Mouse (Mus musculus) cortical plate, adult 2 months (tissue): ENCODE results near the gene Gm21976. TPM values are rescaled to one million over a fixed set of nuclear protein-coding genes. Genes with fewer than 3 reads are reported as not detected.

ENCODE experiments used
- H3K27ac ChIP-seq: fragments of 200-500 bp; 2 replicates; pipeline ENCODE4 v1.5.1; 2012; ENCODE audit warnings: low read length, control low read depth, inconsistent platforms; ENCODE audit not compliant: insufficient read depth
- H3K4me1 ChIP-seq: fragments of 200-500 bp; 2 replicates; pipeline ENCODE4 v1.6.1; 2011; ENCODE audit warnings: low read length; ENCODE audit not compliant: control insufficient read depth, insufficient read depth
- H3K4me3 ChIP-seq: fragments of 200-500 bp; 2 replicates; pipeline ENCODE4 v1.5.1; 2011; ENCODE audit warnings: mild to moderate bottlenecking, low read length, control low read depth; ENCODE audit not compliant: insufficient read depth
- CTCF ChIP-seq: fragments of 200-500 bp; IDR thresholded peaks from 2 replicates; pipeline ENCODE4 v1.5.1; 2011; ENCODE audit warnings: mild to moderate bottlenecking, control low read depth, low read length; ENCODE audit not compliant: insufficient read depth; ENCODE audit errors: extremely low read depth
- POLR2A ChIP-seq: fragments of 200-500 bp; IDR thresholded peaks from 2 replicates; pipeline ENCODE4 v1.6.1; 2011; ENCODE audit warnings: mild to moderate bottlenecking, low read length, control low read depth; ENCODE audit not compliant: insufficient read depth; ENCODE audit errors: extremely low read depth
- polyA plus RNA-seq: library from polyadenylated mRNA; depleted of rRNA; stranded (reverse); fragments of >200 nt; gene quantifications from 2 replicates; pipeline ENCODE4 v1.2.3, GENCODE M21; 2012; rRNA removed

Gene Gm21976
- polyA plus RNA-seq = not detected in 2 replicates

GRCm38 (mm10) chr13:98279686-98280085 is at the start of gene Gm21976:
Gene Gm21976, plus strand, starts transcription at chr13:98279887.
- TF ChIP-seq POLR2A = no peak
- Histone ChIP-seq H3K4me1 (no peaks in the 10 kb centered on the region), H3K4me3 (no peak within 1 kb of the TSS), H3K27ac (no peak within 1 kb of the TSS)

GRCm38 (mm10) chr13:98230511-98230910 is 49.2 kb upstream of the Gm21976 start:
- TF ChIP-seq CTCF (no peak), POLR2A (no peak)
- no peak overlapping the region for H3K4me3 ChIP-seq
- H3K27ac ChIP-seq = no peak overlapping the region
- no peaks in the 10 kb centered on the region for H3K4me1 ChIP-seq

GRCm38 (mm10) chr13:98235451-98235850 is 44.2 kb upstream of the Gm21976 start:
- Histone ChIP-seq H3K4me3 (no peak overlapping the region), H3K4me1 (no peaks in the 10 kb centered on the region), H3K27ac (no peak overlapping the region)
- TF ChIP-seq POLR2A (no peak), CTCF (no peak)

- Histone ChIP-seq H3K27ac (no peak overlapping the region), H3K4me1 (no peaks in the 10 kb centered on the region), H3K4me3 (no peak overlapping the region)
- no peak for TF ChIP-seq POLR2A
- peak; percentile 86 for TF ChIP-seq CTCF
Observed at GRCm38 (mm10) chr13:98239978-98240641, 39.6 kb upstream of the Gm21976 start.

GRCm38 (mm10) chr13:98241531-98242282 is 38.0 kb upstream of the Gm21976 start:
- H3K4me1 ChIP-seq = 0 out of 2 replicates have a peak, but pooled peaks cover 2% of the 10 kb centered on the region
- no peak overlapping the region for H3K4me3 ChIP-seq
- TF ChIP-seq CTCF (no peak), POLR2A (no peak)
- no peak overlapping the region for H3K27ac ChIP-seq

- Histone ChIP-seq H3K4me3 (no peak overlapping the region), H3K27ac (no peak overlapping the region), H3K4me1 (0 out of 2 replicates have a peak, but pooled peaks cover 2% of the 10 kb centered on the region)
- TF ChIP-seq POLR2A = no peak
Observed at GRCm38 (mm10) chr13:98244571-98245350, 34.9 kb upstream of the Gm21976 start.

GRCm38 (mm10) chr13:98245386-98245785 is 34.3 kb upstream of the Gm21976 start:
- no peak overlapping the region for H3K27ac ChIP-seq
- H3K4me1 ChIP-seq = 0 out of 2 replicates have a peak, but pooled peaks cover 2% of the 10 kb centered on the region
- TF ChIP-seq POLR2A = no peak
- TF ChIP-seq CTCF = no peak
- H3K4me3 ChIP-seq = no peak overlapping the region

- H3K4me3 ChIP-seq = no peak overlapping the region
- TF ChIP-seq CTCF (no peak), POLR2A (no peak)
- no peak overlapping the region for H3K27ac ChIP-seq
- 0 out of 2 replicates have a peak, but pooled peaks cover 2% of the 10 kb centered on the region for H3K4me1 ChIP-seq
Observed at GRCm38 (mm10) chr13:98249594-98249993, 30.1 kb upstream of the Gm21976 start.

- Histone ChIP-seq H3K4me1 (no peaks in the 10 kb centered on the region), H3K27ac (no peak overlapping the region), H3K4me3 (no peak overlapping the region)
- TF ChIP-seq POLR2A (no peak), CTCF (peak; percentile 38)
Observed at GRCm38 (mm10) chr13:98254921-98255320, 24.8 kb upstream of the Gm21976 start.
